Mouse (Mus musculus) liver, embryonic 14.5 days (tissue): ENCODE results near the gene Slc38a2. TPM values are rescaled to one million over a fixed set of nuclear protein-coding genes. Genes with fewer than 3 reads are reported as not detected.
A peak's percentile ranks its signal among the peaks of the same experiment; 100 is the strongest.

ENCODE experiments used
- ATAC-seq: fragments of 200-750 bp; cut with Nextera tagmentation; 2 replicates; pipeline ENCODE4 v1.8.0; 2017; ENCODE audit warnings: moderate number of reproducible peaks, mild to moderate bottlenecking, moderate library complexity; ENCODE audit not compliant: insufficient read depth
- DNase-seq, 3 experiments: peaks; one replicate each; pipeline ENCODE4 v3.0.0-alpha.2; 2012 to 2013; ENCODE audit warnings: low read depth in 3 of 3, low spot score in 3 of 3
- H3K27ac ChIP-seq: fragments of 300-500 bp; sonication (generic); 2 replicates; pipeline ENCODE4 v1.5.1; 2014; ENCODE audit warnings: moderate library complexity, mild to moderate bottlenecking, control low read depth, inconsistent platforms
- H3K27me3 ChIP-seq: fragments of 300-500 bp; sonication (generic); 2 replicates; pipeline ENCODE4 v1.6.1; 2014; ENCODE audit warnings: mild to moderate bottlenecking, low read length, moderate library complexity; ENCODE audit not compliant: control insufficient read depth, insufficient read depth
- H3K36me3 ChIP-seq: fragments of 300-500 bp; sonication (generic); replicated peaks from 2 replicates; pipeline ENCODE4 v1.6.1; 2014; ENCODE audit warnings: low read depth; ENCODE audit not compliant: control insufficient read depth, insufficient read depth
- H3K4me1 ChIP-seq, 2 experiments: fragments of 200-500 bp in 1 of 2; fragments of 300-500 bp in 1 of 2; sonication (generic) in 1 of 2; replicated peaks; 2 replicates each; pipeline ENCODE4 v1.6.1; 2012 to 2014; ENCODE audit warnings: antibody characterized with exemption in 1 of 2, inconsistent platforms in 1 of 2, low read length in 1 of 2; ENCODE audit not compliant: control insufficient read depth in 2 of 2, insufficient read depth in 2 of 2
- H3K4me2 ChIP-seq: fragments of 300-500 bp; sonication (generic); 2 replicates; pipeline ENCODE4 v1.6.1; 2014; ENCODE audit warnings: low read depth, mild to moderate bottlenecking, control low read depth, moderate library complexity
- H3K4me3 ChIP-seq, 2 experiments: fragments of 200-500 bp in 1 of 2; fragments of 300-500 bp in 1 of 2; sonication (generic) in 1 of 2; 2 replicates each; pipeline ENCODE4 v1.5.1; 2012 to 2014; ENCODE audit warnings: low read depth in 2 of 2, low read length in 2 of 2, mild to moderate bottlenecking in 2 of 2, control low read depth in 1 of 2, inconsistent platforms in 1 of 2, moderate library complexity in 1 of 2; ENCODE audit not compliant: insufficient read depth in 1 of 2
- H3K9ac ChIP-seq: fragments of 300-500 bp; sonication (generic); replicated peaks from 2 replicates; pipeline ENCODE4 v1.6.1; 2014; ENCODE audit warnings: mild to moderate bottlenecking, control low read depth, moderate library complexity
- H3K9me3 ChIP-seq: fragments of 300-500 bp; sonication (generic); 2 replicates; pipeline ENCODE4 v1.6.1; 2016; ENCODE audit warnings: low read length, mixed read lengths; ENCODE audit not compliant: control insufficient read depth
- CTCF ChIP-seq: IDR thresholded peaks from 2 replicates; pipeline ENCODE4 v1.5.1; 2016; ENCODE audit warnings: antibody characterized with exemption, low read depth, control low read depth
- EP300 ChIP-seq: IDR thresholded peaks from 2 replicates; pipeline ENCODE4 v1.6.1; 2016; ENCODE audit warnings: antibody characterized with exemption, low read depth
- WGBS: fragments of 180-500 bp; shearing (Covaris S2); extraction: QIAGEN DNeasy Blood & Tissue Kit; methylation state at CpG from one replicate; pipeline ENCODE4 v1.1.7; 2014; ENCODE audit not compliant: insufficient replicate concordance; 5-methylcytosine and 5-hydroxymethylcytosine counted together
- polyA plus RNA-seq, 2 experiments: library from polyadenylated mRNA; depleted of rRNA in 1 of 2; stranded (reverse) in 1 of 2; unstranded in 1 of 2; fragments of >200 nt; fragmentation: Nextera tagmentation in 1 of 2; extraction: Ambion mirVana in 1 of 2; gene quantifications; 2 replicates each; pipeline versions ENCODE4 v1.2.1 to v1.2.3; 2012 to 2014

Slc38a2 gene
- polyA plus RNA-seq, 2 experiments = 19.9 to 28.8 TPM

- TF ChIP-seq EP300 = no peak
- TF ChIP-seq CTCF = no peak
- 81% methylated on average over 10 of the region's 10 CpGs for WGBS
- H3K9ac ChIP-seq = no peak overlapping the region
Measured at GRCm38 (mm10) chr15:96652531-96652930, 47.0 kb downstream of the Slc38a2 start.

GRCm38 (mm10) chr15:96647376-96647775 is 52.2 kb downstream of the Slc38a2 start:
- Histone ChIP-seq H3K27me3 (no peaks in the 10 kb centered on the region), H3K4me2 (no peak overlapping the region; the same call in 1 of the 2 replicates), H3K4me1 (peaks cover 0 to 10% of the 10 kb centered on the region in 2 experiments; a peak in 1 of 4 replicates), H3K9ac (no peak overlapping the region), H3K9me3 (no peaks in the 10 kb centered on the region), H3K27ac (no peak overlapping the region), H3K4me3 (no peak overlapping the region), H3K36me3 (no peaks in the 10 kb centered on the region)
- DNase-seq (no peak), ATAC-seq (no peak)
- no peak for TF ChIP-seq CTCF
- no peak for TF ChIP-seq EP300
- WGBS = 29% methylated on average over 14 of the region's 15 CpGs

More at GRCm38 (mm10) chr15:96652531-96652930, 47.0 kb downstream of the Slc38a2 start:
- Histone ChIP-seq H3K4me3 (no peak overlapping the region), H3K4me2 (no peak overlapping the region), H3K9me3 (no peaks in the 10 kb centered on the region), H3K4me1 (peaks cover 0 to 14% of the 10 kb centered on the region in 2 experiments; a peak in 3 of 4 replicates), H3K27me3 (no peaks in the 10 kb centered on the region), H3K36me3 (no peaks in the 10 kb centered on the region), H3K27ac (no peak overlapping the region)
- ATAC-seq = no peak
- no peak for DNase-seq

- H3K27me3 ChIP-seq = no peaks in the 10 kb centered on the region
- peak in 1 of 3 experiments; percentile 37 for DNase-seq
Measured at GRCm38 (mm10) chr15:96642436-96643405, 56.8 kb downstream of the Slc38a2 start, which contains the start of gene Slc38a1. Gene Slc38a1, minus strand, starts transcription at chr15:96642913.

GRCm38 (mm10) chr15:96641821-96642435 is 57.6 kb downstream of the Slc38a2 start:
- H3K4me2 ChIP-seq = peak overlapping the region; percentile 98
- DNase-seq (peak in 1 of 3 experiments; percentile 24), ATAC-seq (peak; percentile 20)
- H3K36me3 ChIP-seq = no peaks in the 10 kb centered on the region
- peak overlapping the region; percentile 83 to 84 for H3K4me3 ChIP-seq
- H3K27ac ChIP-seq = peak overlapping the region; percentile 43
- H3K4me1 ChIP-seq = peaks cover 0 to 24% of the 10 kb centered on the region in 2 experiments; a peak in 2 of 4 replicates
- H3K9me3 ChIP-seq = no peaks in the 10 kb centered on the region
- H3K9ac ChIP-seq = peak overlapping the region; percentile 85
- no peak for TF ChIP-seq CTCF
- no peak for TF ChIP-seq EP300
- WGBS = under 1% methylated on average over 31 of the region's 31 CpGs
- no peaks in the 10 kb centered on the region for H3K27me3 ChIP-seq

More at GRCm38 (mm10) chr15:96642436-96643405, 56.8 kb downstream of the Slc38a2 start, which contains the start of gene Slc38a1:
- Histone ChIP-seq H3K9ac (peak within 1 kb of the TSS; percentile 85), H3K27ac (peak within 1 kb of the TSS; percentile 43), H3K36me3 (no peaks in the 10 kb centered on the region), H3K9me3 (no peaks in the 10 kb centered on the region), H3K4me3 (peak within 1 kb of the TSS; percentile 83 to 84), H3K4me2 (peak within 1 kb of the TSS; percentile 98), H3K4me1 (peaks cover 0 to 28% of the 10 kb centered on the region in 2 experiments; a peak in 2 of 4 replicates)
- ATAC-seq = peak; percentile 73
- under 1% methylated on average over 70 of the region's 70 CpGs for WGBS
- no peak for TF ChIP-seq CTCF
